Mouse (Mus musculus) left cerebral cortex, adult 8-10 months (tissue): ENCODE results near the gene Mgat4d. TPM values are rescaled to one million over a fixed set of nuclear protein-coding genes. Genes with fewer than 3 reads are reported as not detected.
"Not testable (repeated sequence)": the region's sequence is repeated elsewhere in the genome, so short reads cannot be mapped to it uniquely, and the experiment has no call there.

Source experiments
- DNase-seq, 2 experiments: peaks; one replicate each; pipeline ENCODE4 v3.0.0; 2022; ENCODE audit warnings: low spot score in 2 of 2
- total RNA-seq, 4 experiments: library from RNA; stranded (reverse); gene quantifications; 2 replicates each; pipeline ENCODE4 v1.2.4; 2022

The Mgat4d gene
- total RNA-seq, result not detected

DNA sequence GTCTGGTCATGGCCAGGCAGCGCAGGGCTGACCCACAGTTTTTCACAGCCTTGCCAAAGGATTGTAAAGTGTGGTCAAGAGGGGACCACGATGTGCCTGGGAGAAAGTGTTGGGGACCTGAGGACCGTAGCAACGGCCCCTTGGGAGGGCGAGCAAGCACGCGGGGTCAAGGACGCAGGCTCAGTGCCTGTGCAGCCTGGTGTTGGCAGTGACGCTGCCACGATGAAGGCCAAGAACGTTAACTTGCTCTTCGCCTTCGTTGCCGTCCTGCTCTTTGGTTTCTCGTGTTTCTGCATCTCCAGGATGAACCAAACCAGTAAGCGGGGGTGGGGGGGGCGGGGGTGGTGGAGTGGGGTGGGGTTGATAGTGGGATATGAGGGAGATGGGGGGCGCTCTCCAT lies at the start of gene Mgat4d:
TSS of gene Mgat4d (plus strand) at position 209 of the 400 bp plus-strand sequence.
- no peak for DNase-seq

DNA sequence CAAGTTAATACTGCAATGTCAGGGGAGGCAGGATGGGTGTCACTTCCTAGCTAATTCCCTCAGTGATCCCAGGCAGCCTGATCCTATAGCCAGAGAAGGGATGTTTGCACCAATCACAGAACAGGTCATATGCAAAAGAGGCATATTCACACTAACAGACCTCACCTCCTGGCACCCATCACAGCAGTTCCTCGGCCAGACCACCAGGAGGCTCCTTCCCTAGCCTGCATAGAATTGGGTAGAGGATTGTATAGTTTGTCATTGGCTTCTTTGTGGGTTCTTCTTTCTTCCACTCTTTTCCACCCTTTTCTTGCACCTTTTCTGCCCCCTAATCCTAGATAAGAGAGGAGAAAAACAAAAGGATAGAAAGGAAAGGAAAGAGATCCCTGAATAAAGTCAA lies 48.1 kb upstream of the Mgat4d start:
- no peak for DNase-seq

DNA sequence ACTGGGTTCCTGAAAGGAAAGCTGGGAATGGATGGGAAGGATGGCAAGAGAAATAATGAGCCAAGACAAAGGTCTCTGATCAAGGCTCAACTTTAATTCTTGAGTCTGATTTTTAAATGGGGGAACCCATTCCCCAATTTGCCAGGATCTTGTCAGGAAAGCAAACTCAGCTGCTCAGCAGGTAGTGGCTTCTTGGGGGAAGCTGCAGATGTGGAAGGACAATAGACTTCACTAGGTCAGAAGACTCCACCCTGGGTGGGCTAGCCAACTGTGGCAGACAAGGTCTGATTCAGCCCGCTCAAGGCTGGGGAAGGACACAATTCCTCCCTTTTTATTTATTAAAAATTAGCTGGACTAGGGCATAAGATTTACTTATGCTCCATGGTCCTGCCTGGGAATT lies 43.3 kb upstream of the Mgat4d start:
- no peak for DNase-seq

DNA sequence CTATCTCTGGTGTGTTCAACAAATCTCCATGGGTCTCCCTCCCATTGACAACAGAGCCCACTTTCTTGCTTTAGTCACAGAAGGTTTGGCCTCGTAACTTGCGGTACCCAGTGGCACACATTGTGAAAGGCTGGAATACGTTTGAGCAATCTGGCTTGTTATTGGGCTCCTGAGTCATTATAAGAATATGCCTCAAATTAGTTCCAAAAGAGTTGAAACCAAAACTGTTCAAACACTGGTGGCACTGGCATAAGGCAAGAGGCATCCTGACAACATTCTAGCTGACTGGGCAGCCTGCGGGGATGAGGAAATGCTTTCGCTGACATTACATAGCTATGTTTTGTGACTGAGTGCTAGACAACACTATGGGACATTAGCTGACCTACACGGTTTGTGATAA lies 38.4 kb upstream of the Mgat4d start:
- DNase-seq, result no peak

DNA sequence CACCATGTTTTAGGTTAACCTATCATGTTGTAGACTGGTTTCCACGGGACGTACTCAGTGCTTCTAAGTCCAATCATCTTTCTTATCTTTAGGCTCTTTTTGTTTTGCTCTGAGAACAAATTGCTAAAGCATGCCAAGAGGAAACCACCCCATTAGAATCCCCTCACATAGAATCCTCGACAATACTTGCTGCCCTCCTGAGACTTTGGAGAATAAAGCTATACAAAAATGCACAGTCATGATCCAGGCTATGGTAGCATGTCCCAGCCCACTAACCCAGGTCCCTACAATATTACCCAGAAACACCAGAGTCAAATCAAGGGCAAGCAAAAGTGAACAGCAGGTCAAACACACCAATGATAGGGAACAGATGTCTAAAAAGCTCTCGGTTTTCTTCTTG lies 33.2 kb upstream of the Mgat4d start:
- not testable (repeated sequence) for DNase-seq

DNA sequence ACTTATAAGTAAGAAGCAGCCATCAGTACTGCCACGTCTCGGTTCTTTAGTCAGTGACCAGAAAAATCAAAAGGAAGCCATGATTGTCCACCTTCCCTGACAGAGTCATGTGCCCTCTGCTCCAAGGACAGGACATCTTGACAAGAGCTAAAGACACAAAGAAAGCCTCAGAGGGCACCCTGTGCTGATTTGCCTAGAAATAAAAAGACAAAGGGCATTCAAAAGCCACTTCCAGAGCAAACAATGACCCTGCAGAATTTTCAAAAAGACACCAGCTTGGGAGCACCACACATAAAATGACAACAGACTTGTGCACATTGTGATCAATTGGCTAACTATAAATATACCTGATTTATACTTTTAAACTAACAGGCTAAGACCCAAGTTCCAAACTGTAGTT lies 32.6 kb upstream of the Mgat4d start:
- DNase-seq, result no peak

DNA sequence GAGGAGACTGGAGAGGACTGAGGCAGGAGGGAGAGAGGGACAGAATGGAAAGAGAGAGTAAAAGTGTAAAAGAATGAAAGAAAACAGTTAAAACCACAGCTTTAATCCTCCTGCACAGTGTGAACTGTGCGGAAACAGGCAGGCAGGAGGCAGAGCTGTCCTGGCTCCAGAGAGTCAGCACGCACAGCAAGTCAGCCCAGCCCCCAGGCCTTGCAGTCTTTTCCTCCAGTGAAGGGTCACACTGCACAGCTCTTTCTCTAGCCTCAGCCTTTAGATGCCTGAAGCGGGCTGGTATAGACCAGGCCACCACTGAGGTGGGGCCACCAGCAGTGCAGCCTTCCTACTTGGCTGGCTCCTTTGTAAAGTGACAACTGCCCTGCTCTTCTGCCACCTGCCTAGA lies 27.7 kb upstream of the Mgat4d start:
- no peak for DNase-seq

DNA sequence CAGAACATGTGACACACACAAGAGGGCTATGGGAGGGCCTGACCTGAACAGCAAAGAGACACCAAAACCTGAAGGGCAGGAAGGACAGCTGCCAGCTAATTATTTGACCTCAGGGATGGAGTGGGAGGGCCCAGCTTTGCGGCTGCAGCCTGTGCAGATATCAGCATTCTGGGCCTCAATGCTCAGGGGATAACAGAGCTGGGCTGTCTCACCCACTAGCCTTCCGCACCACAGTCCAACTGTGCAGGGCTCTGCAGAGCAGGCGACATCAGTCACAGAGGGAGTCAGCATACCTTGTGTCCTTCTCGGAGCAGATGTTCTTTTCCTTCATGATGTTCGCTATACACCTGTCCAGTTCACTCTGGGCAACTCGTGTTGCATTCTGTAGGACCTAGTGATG lies 25.9 kb upstream of the Mgat4d start:
- no peak for DNase-seq

DNA sequence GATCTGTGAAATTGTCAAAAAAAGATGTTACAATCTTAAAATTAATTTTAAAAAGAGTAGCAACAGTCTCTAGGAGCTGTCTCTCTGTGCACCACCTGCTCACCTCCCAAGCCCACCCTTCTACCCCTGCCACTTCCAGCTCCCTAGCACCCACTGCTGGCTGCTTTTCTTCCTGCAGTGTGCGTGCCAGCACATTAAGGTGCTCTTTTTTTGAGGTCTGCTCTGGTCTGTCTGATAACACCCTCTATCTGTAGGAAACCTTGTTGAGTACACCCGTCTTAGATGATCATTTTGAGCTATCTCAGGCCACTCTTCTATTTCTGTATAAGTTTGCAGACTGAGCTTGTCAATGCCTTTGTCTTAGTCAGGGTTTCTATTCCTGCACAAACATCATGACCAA lies 25.2 kb upstream of the Mgat4d start:
- DNase-seq, result no peak

DNA sequence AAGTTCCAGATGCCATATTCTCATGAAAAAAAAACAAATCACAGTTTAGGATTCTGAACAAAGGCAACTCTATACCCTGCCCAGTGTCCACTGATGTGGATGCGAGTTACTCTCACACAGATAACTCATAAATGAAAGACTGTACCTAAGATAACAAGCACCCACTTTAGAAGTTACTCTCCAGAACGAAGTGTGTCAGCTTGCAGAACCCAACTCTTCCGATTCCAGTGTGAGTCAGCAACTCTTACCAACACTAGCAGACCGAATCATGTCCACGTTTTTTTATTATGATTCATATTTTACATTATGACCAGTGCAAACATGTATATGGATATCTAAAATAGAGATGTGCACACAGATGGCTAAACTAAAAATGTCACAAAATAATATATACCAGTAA lies 20.4 kb upstream of the Mgat4d start:
- DNase-seq, result no peak

DNA sequence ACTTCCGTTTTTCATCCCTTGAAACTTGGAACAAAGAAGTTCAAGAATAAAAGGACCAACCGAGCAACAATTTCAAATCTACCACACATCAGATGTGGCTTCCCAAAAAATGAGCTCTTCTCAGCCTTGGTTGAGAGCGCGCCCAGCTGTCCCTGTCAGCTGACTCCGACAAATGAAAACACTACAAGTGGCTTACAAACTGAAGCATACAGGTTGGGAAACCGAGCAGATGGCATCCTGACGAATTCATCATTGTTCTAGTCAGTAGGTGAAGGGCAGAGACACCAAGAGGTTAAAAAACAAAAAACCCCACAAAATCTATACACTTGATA lies 16.7 kb upstream of the Mgat4d start:
- peak in 1 of 2 experiments; percentile 3 for DNase-seq

DNA sequence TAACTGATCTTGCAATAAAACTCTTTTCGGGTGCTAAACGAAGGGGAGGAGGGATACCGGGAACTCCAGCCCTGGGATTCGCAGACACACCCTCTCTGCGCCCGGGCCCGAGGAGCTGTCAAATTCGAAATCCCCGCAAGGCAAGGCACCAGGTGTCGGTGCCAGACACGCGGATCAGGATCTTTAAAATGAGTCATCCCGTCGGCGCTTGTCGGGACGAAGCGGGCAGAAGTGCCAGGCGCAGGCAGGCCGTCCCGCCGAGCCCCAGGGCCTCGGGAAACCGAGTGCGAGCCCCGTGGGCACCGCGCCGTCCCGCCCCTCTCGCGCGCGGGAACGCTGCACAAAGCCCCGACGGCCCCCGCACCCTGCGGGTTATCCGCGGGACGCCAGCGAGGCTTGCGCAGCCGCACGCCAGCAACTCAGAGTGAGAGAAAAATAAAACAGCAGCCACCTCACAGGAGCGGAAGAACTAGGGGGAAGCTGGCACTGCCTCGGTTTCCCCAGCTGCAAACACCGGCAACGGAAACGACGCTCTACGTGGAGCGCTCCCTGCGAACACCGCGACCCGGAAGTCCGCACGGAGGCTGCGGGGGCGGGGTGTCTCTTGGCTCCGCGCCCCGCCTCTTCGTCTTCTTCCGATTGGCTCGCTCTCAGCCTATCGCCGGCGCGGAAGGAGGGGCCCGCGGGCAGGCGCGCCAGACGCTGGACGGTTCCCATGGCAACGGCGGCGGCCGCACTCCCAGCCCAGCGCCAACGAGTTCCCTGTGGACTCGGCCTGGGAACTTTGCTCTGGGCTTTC lies 16.2 kb upstream of the Mgat4d start, which contains the start of gene Elmod2:
TSS of gene Elmod2 (minus strand) at position 588 of the 799 bp plus-strand sequence.
- peak; percentile 92 to 96 for DNase-seq

DNA sequence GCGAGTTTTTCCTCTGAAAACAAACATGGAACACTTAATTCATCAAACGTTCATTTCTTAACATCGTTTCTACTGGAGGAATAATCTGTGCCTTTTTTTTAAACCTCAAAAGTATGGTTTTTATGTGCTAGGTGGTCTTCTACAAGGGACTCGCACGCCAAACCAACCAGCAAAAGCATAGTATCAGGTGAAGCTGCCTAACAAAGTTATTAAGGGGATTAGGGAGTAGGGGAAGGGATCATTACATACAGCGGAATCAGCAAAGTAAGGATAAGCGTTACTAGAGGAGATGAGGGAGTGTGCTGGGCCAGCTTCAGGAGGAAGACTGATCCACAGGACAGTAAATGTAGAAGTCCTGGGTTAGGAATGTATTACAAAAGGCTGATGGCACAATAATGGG lies 15.4 kb upstream of the Mgat4d start:
- no peak for DNase-seq

DNA sequence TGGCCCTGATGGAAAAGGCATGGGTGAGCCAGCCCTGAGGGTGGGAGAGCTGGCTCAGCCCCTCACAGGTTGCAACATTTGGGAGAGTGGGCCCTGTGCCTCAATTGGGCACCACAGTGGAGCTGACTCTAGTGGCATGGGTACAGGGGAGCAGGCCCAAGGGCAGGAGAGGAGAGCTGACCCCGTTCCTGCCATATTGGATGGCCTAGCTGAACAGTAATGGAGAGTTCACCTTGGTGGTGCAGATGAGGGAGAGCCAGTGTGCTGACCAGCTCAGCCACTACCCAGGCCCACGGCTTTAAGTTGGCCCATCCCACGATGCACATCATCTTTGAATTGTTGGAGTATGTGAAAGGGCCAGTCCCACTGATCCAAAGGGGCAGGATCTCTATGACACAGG lies 6.2 kb upstream of the Mgat4d start:
- no peak for DNase-seq

DNA sequence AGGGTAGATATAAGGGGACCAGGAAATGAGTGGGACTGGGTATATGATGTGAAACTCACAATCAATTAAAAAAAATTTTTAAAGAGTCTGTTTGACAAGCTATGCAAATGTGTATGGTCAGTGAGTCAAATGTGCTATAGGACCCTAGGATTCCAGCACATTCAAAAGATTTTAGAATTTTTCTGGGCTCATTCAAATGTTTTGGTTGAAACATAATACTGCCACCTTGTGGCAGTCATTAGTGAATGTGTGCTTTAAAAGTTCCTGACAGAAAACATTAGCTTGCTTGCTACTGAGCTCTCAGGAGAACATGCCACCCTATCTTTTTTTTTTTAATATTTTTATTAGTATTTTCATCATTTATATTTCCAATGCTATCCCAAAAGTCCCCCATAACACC lies 5.6 kb upstream of the Mgat4d start:
- no peak for DNase-seq

DNA sequence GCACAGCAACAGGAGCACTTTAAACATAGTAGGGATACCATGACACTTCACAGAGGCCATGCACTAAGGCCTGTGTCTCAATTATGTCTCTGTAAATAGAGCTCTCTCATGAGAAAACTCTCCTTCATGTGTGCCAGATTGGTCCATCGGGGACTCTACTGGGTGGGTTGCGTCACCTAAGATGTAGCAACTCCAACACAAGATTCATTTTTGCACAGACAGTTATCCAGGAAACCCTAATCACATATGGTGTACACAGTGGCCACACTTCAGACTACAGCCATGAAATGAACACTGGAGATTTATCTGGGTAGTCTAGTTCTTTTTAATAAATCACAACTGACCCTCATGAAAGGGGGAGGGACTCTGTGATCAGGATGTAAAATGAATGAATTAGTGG lies 3.0 kb downstream of the Mgat4d start:
- DNase-seq, result no peak

DNA sequence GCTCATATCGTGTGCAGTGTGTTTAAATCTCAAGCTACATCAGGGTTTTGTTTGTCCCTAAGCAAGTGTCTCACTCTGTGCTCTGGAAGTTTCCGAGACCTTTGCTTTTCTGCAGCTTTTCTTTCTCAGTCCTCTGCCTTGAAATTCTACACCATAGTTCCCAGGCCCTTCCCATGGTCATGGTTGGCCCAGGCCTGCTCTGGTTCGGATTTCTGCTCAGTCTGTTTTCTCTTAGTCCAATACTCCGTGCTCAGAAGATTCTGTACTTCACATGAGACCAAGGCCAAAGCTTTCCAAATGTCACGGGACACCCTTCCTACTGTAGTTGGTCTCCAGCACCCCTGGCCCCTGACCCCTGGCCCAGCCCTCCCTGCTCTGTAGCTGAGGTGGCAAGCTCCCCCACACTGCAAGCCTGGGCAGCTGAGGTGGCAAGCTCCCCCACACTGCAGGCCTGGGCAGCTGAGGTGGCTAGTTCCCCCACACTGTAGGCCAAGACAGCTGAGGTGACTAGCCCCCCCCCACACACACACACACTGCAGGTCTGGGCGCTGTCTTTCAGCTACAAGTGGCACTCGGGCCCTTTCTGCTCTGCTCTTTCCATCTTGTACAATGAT lies 15.0 kb downstream of the Mgat4d start:
- DNase-seq, result no peak

DNA sequence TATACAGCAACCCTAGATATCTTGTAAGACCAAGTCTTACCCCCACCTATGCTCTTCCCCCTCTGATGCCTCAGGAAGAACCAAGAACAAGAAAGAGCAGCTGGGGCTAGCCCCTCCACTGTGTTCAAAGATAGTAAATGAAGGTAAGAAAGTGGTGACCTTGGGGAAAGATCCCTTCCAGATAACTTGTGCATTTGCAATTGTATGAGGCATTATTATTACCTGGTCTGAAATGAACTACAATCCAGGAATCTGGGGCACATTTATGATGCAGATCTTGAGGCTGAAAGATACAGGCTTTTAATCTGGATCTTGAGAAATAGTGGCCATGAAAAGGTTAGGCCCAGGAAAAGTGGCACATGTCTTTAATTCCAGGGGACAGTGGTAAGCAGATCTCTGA lies 29.0 kb downstream of the Mgat4d start:
- no peak for DNase-seq

DNA sequence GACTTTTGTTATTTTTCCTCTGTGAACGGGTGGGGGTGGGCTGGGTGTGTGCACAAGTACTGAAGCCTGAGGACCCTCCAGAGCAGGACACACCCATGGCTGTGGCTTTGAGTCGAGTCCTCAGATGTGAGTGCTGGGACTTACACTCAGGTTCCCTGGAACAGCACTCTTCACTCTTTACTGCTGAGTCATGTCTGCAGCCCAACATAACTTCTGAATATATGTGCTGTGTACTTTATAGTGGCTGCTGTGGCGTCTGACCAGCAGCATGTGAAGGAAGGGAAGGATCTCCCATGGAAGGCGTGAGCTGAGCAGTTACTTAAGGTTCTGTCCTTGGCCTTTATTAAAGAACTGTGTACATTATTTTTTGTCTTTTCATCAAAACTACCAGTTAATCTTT lies 31.9 kb downstream of the Mgat4d start:
- DNase-seq, result no peak

DNA sequence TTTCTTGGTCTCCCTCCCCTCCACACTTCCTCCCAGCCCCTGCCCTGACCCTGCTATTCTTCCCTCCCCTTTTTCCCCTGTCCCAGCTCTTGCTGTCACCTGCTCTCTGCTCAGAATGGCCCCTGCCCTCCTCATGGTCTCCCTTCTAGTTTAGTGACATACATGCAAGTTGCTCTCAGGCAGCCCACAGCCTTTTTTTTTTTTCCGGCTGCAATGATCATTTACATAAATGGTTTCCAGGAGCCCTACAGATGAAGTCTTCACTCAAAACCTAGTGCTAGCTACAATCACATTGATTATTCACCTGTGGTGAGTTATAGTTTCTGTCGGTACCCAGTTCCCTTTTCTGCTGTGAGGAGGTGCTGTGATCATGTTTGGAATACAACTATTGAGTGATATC lies 32.7 kb downstream of the Mgat4d start:
- DNase-seq, result no peak

DNA sequence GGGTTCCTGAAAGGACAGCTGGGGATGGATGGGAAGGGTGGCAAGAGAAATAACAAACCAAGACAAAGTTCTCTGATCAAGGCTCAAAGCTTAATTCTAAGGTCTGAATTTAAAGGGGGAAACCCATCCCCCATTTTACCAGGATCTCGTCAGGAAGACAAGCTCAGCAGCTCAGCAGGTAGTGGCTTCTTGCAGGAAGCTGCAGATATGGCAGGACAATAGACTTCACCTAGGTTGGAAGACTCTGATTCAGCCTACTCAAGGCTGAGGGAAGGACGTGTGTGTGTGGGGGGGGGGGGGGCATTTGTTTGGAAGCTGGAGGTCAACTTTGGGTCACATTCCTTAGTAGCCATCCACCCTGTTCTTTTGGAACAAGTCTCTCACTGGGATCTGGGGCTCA lies 34.6 kb downstream of the Mgat4d start:
- DNase-seq, result no peak

DNA sequence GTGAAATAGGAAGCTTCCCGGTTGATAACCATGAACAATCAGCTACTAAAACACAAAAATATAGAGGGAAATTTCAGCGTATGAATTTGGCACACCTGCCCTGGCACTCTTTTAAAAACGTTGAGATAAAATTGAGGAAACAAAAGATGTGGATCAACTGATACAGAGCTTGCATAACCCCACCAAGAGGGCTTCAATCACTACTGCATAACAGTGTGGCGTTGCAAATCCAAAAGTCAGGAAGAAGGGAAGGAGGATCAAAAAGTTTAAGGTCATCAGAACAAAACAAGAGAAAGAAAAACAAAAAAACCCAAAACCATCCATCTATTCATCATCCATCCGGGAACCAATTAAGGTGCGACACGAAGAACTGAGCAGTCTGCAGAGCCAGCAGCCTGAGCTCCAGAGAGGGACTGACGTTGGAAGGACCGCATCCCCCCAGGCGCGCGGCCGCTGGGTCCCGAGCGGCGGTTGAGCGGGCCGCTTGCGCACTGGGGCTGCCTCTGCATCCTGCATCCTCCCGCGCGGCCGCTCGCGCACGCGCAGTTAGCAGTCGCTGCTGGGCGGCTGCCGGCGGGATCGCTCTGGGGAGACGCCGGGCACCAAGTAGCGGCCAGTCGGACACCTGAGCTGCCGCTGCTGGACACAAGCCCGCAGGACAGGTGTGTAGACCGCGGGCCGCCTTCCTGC lies 41.2 kb downstream of the Mgat4d start, which contains the start of gene Clgn:
TSS of gene Clgn (plus strand) at position 552 of the 690 bp plus-strand sequence.
- DNase-seq, result peak; percentile 59 to 63
